Mouse (Mus musculus): ENCODE measurements at regions not wholly inside any gene's neighbourhood (a gene's known extent, or its start where the extent isn't known, plus 50 kb on each side); places are given as distances from the start of the nearest gene placed in this dataset.

GRCm38 (mm10) chr17:75779770-75780169 is 228.0 kb upstream of the Fam98a start:
- Histone ChIP-seq H3K27me3 (replicated peaks) (no peaks in the 10 kb centered on the region), H3K4me2 (replicated peaks) (no peak overlapping the region), H3K36me3 (no peaks in the 10 kb centered on the region), H3K9me3 (no peaks in the 10 kb centered on the region), H3K4me1 (no peaks in the 10 kb centered on the region), H3K4me3 (no peak overlapping the region), H3K9ac (no peak overlapping the region), H3K27ac (no peak overlapping the region)
- 47% methylated on average over 2 of the region's 2 CpGs for WGBS
- no peak for ATAC-seq (ENCODE audit: low FRiP score, low read depth)

GRCm38 (mm10) chr17:75776611-75777010 is 224.9 kb upstream of the Fam98a start:
- Histone ChIP-seq H3K4me3 (no peak overlapping the region), H3K36me3 (no peaks in the 10 kb centered on the region), H3K27ac (no peak overlapping the region), H3K4me2 (replicated peaks) (no peak overlapping the region), H3K27me3 (replicated peaks) (no peaks in the 10 kb centered on the region), H3K9ac (no peak overlapping the region), H3K9me3 (no peaks in the 10 kb centered on the region), H3K4me1 (no peaks in the 10 kb centered on the region)
- 83% methylated on average over 7 of the region's 7 CpGs for WGBS
- no peak for ATAC-seq (ENCODE audit: low FRiP score, low read depth)

GRCm38 (mm10) chr17:75775518-75775917 is 223.8 kb upstream of the Fam98a start:
- H3K4me1 ChIP-seq, result no peaks in the 10 kb centered on the region
- no peaks in the 10 kb centered on the region for H3K9me3 ChIP-seq
- H3K36me3 ChIP-seq, result no peaks in the 10 kb centered on the region
- 86% methylated on average over 3 of the region's 3 CpGs for WGBS
- ATAC-seq (ENCODE audit: low FRiP score, low read depth), result no peak
- H3K27ac ChIP-seq, result no peak overlapping the region
- H3K4me2 ChIP-seq (replicated peaks), result no peak overlapping the region
- no peaks in the 10 kb centered on the region for H3K27me3 ChIP-seq (replicated peaks)
- no peak overlapping the region for H3K9ac ChIP-seq
- no peak overlapping the region for H3K4me3 ChIP-seq

- H3K27me3 ChIP-seq (replicated peaks), result no peaks in the 10 kb centered on the region
- no peak overlapping the region for H3K4me3 ChIP-seq
- ATAC-seq (ENCODE audit: low FRiP score, low read depth), result no peak
- H3K9ac ChIP-seq, result no peak overlapping the region
- H3K9me3 ChIP-seq, result 0 out of 2 replicates have a peak, but pooled peaks cover 5% of the 10 kb centered on the region
- H3K4me1 ChIP-seq, result no peaks in the 10 kb centered on the region
- no peak overlapping the region for H3K27ac ChIP-seq
- H3K4me2 ChIP-seq (replicated peaks), result no peak overlapping the region
- H3K36me3 ChIP-seq, result no peaks in the 10 kb centered on the region
Measured at GRCm38 (mm10) chr17:75772861-75773260, 221.1 kb upstream of the Fam98a start.

- ATAC-seq (ENCODE audit: low FRiP score, low read depth), result no peak
Measured at GRCm38 (mm10) chr17:75768654-75769053, 216.9 kb upstream of the Fam98a start.

GRCm38 (mm10) chr17:75763391-75763790 is 211.6 kb upstream of the Fam98a start:
- ATAC-seq (ENCODE audit: low FRiP score, low read depth), result no peak
- no peaks in the 10 kb centered on the region for H3K9me3 ChIP-seq

More at GRCm38 (mm10) chr17:75768654-75769053, 216.9 kb upstream of the Fam98a start:
- Histone ChIP-seq H3K27me3 (replicated peaks) (no peaks in the 10 kb centered on the region), H3K36me3 (no peaks in the 10 kb centered on the region), H3K27ac (no peak overlapping the region), H3K4me3 (no peak overlapping the region), H3K4me2 (replicated peaks) (no peak overlapping the region), H3K9ac (no peak overlapping the region), H3K4me1 (no peaks in the 10 kb centered on the region), H3K9me3 (0 out of 2 replicates have a peak, but pooled peaks cover 5% of the 10 kb centered on the region)
- 89% methylated on average over 6 of the region's 6 CpGs for WGBS

GRCm38 (mm10) chr17:75756487-75756886 is 204.7 kb upstream of the Fam98a start:
- H3K27me3 ChIP-seq (replicated peaks), result no peaks in the 10 kb centered on the region
- no peak overlapping the region for H3K4me2 ChIP-seq (replicated peaks)
- ATAC-seq (ENCODE audit: low FRiP score, low read depth), result no peak
- H3K9ac ChIP-seq, result no peak overlapping the region
- no peaks in the 10 kb centered on the region for H3K9me3 ChIP-seq
- H3K4me3 ChIP-seq, result no peak overlapping the region
- no peak overlapping the region for H3K27ac ChIP-seq
- H3K4me1 ChIP-seq, result no peaks in the 10 kb centered on the region
- H3K36me3 ChIP-seq, result no peaks in the 10 kb centered on the region
- 88% methylated on average over 5 of the region's 5 CpGs for WGBS

More at GRCm38 (mm10) chr17:75763391-75763790, 211.6 kb upstream of the Fam98a start:
- H3K27ac ChIP-seq, result no peak overlapping the region
- no peaks in the 10 kb centered on the region for H3K4me1 ChIP-seq
- no peak overlapping the region for H3K4me2 ChIP-seq (replicated peaks)
- WGBS, result 93% methylated on average over 2 of the region's 2 CpGs
- no peak overlapping the region for H3K4me3 ChIP-seq
- no peak overlapping the region for H3K9ac ChIP-seq
- H3K27me3 ChIP-seq (replicated peaks), result no peaks in the 10 kb centered on the region
- no peaks in the 10 kb centered on the region for H3K36me3 ChIP-seq

GRCm38 (mm10) chr17:75716458-75716857 is 164.7 kb upstream of the Fam98a start:
- Histone ChIP-seq H3K9me3 (no peaks in the 10 kb centered on the region), H3K4me2 (replicated peaks) (no peak overlapping the region), H3K27me3 (replicated peaks) (no peaks in the 10 kb centered on the region), H3K9ac (no peak overlapping the region), H3K27ac (no peak overlapping the region), H3K4me3 (no peak overlapping the region), H3K36me3 (no peaks in the 10 kb centered on the region), H3K4me1 (no peaks in the 10 kb centered on the region)
- ATAC-seq (ENCODE audit: low FRiP score, low read depth), result no peak
- 94% methylated on average over 4 of the region's 4 CpGs for WGBS

GRCm38 (mm10) chr17:75714578-75714977 is 162.8 kb upstream of the Fam98a start:
- Histone ChIP-seq H3K9me3 (no peaks in the 10 kb centered on the region), H3K4me1 (no peaks in the 10 kb centered on the region), H3K9ac (no peak overlapping the region), H3K27ac (no peak overlapping the region), H3K4me3 (no peak overlapping the region), H3K27me3 (replicated peaks) (no peaks in the 10 kb centered on the region), H3K36me3 (no peaks in the 10 kb centered on the region), H3K4me2 (replicated peaks) (no peak overlapping the region)
- no peak for ATAC-seq (ENCODE audit: low FRiP score, low read depth)

GRCm38 (mm10) chr17:75714059-75714458 is 162.3 kb upstream of the Fam98a start:
- Histone ChIP-seq H3K4me3 (no peak overlapping the region), H3K36me3 (no peaks in the 10 kb centered on the region), H3K27ac (no peak overlapping the region), H3K4me1 (no peaks in the 10 kb centered on the region), H3K4me2 (replicated peaks) (no peak overlapping the region), H3K9me3 (no peaks in the 10 kb centered on the region), H3K9ac (no peak overlapping the region), H3K27me3 (replicated peaks) (no peaks in the 10 kb centered on the region)
- WGBS, result 100% methylated on average over 1 of the region's 1 CpGs
- no peak for ATAC-seq (ENCODE audit: low FRiP score, low read depth)

- no peaks in the 10 kb centered on the region for H3K9me3 ChIP-seq
- no peaks in the 10 kb centered on the region for H3K27me3 ChIP-seq (replicated peaks)
- no peaks in the 10 kb centered on the region; the same call in 1 of the 2 replicates for H3K4me1 ChIP-seq
- no peak for ATAC-seq (ENCODE audit: low FRiP score, low read depth)
- no peaks in the 10 kb centered on the region for H3K36me3 ChIP-seq
- 94% methylated on average over 4 of the region's 4 CpGs for WGBS
- H3K4me2 ChIP-seq (replicated peaks), result no peak overlapping the region
- no peak overlapping the region for H3K9ac ChIP-seq
- no peak overlapping the region for H3K27ac ChIP-seq
- no peak overlapping the region for H3K4me3 ChIP-seq
Measured at GRCm38 (mm10) chr17:75707687-75708086, 155.9 kb upstream of the Fam98a start.

GRCm38 (mm10) chr17:75705357-75705756 is 153.6 kb upstream of the Fam98a start:
- Histone ChIP-seq H3K9ac (no peak overlapping the region), H3K27ac (no peak overlapping the region), H3K36me3 (no peaks in the 10 kb centered on the region), H3K27me3 (replicated peaks) (no peaks in the 10 kb centered on the region), H3K4me2 (replicated peaks) (no peak overlapping the region), H3K4me3 (no peak overlapping the region), H3K9me3 (no peaks in the 10 kb centered on the region), H3K4me1 (no peaks in the 10 kb centered on the region; the same call in 1 of the 2 replicates)
- WGBS, result 90% methylated on average over 2 of the region's 2 CpGs
- no peak for ATAC-seq (ENCODE audit: low FRiP score, low read depth)

GRCm38 (mm10) chr17:75703865-75704264 is 152.1 kb upstream of the Fam98a start:
- no peaks in the 10 kb centered on the region for H3K36me3 ChIP-seq
- 14% methylated on average over 8 of the region's 8 CpGs for WGBS
- 0 out of 2 replicates have a peak overlapping the region, but pooled peaks have one; percentile 24 for H3K4me2 ChIP-seq (replicated peaks)
- H3K9me3 ChIP-seq, result no peaks in the 10 kb centered on the region
- peak; percentile 92 for ATAC-seq (ENCODE audit: low FRiP score, low read depth)
- H3K4me3 ChIP-seq, result no peak overlapping the region
- no peaks in the 10 kb centered on the region for H3K27me3 ChIP-seq (replicated peaks)
- H3K9ac ChIP-seq, result no peak overlapping the region
- no peak overlapping the region for H3K27ac ChIP-seq
- no peaks in the 10 kb centered on the region; the same call in 1 of the 2 replicates for H3K4me1 ChIP-seq

Measured in neural tube, embryonic 12.5 days (tissue).